Mouse (Mus musculus): Measurements from ENCODE around the gene Upk3bl. TPM values are rescaled to one million over a fixed set of nuclear protein-coding genes. Genes with fewer than 3 reads are reported as not detected.

Gene Upk3bl
- polyA plus RNA-seq (2015; fragmentation: Nextera tagmentation; extraction: Ambion mirVana): 2.1 and 8.2 TPM in 2 replicates

DNA sequence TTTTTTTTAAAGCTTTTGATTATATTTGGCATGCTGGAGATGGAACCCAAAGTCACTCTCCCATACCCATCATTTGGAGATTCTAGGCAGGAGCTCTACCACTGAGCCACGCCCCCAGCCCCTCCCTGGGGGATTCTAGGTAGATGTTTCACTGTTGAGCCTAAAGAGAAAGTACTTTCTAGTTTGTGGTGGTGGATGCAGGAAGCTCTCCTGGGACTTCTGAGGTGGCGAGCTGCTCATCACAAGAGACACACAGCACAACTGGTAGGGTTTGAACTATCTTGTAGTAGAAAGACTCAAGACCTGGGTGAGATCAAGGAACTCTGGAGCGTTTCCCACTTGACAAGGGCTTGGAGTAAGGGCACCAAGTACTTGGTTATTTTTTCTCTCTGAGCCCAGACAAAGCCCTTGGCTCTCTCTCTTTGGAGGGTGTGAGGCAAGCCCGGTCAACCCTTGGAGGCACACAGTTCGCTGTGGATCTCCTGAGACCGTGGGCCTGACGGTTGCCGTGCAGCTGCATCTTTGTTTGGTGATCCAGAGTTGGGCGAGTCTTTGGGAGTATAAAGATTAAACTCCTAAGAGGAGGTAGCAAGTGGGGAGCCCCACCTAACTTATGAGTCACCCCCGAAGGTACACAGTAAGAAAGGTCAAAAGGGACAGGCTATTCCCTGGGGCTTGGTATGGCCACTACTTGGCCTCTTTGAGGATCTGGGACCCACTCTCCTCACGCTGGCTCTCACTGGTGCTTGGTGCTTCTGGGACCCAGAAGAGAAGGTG is at the start of gene Upk3bl:
TSS of gene Upk3bl (plus strand) at position 192 of the 777 bp plus-strand sequence.
- no peak for DNase-seq (ENCODE audit: low spot score)

DNA sequence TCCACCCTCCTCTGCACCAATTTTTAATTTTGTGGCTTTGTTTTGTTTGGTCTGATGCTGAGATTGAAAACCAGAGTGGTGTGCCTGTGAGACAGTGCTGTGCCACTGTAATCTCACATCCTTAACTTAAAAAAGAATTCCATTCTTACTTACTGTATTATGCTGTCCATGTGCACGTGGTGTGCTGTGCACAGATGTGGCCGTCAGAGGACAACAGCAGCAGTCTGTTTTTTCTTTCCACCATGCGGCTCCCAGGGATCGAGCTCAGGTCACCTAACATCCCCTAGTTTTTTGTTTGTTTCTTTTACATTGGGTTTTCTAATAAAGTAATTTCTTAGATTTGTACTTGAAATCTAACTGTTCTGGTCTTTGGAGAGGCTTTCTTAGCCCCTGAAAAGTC is 49.8 kb upstream of the Upk3bl start:
- no peak for DNase-seq (ENCODE audit: low spot score)

DNA sequence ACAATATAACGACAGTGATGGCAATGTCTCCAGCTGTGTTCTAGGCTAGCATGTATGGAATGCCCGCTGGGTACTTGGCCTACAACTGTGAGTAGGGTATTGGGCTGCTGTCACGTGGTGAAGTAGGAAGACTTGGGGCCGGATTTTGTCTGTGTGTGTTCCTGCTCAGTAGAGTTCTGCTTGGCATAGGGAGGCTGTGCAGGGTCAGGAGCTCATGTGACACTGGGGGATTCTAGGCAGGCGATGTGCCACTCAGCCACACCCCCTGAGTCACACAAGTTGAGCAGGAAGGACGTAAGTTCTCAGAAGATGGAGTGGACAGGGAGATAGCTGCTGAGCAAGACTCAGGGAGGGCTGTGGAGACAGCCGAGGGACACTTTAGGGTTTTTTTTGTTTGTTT is 46.5 kb upstream of the Upk3bl start:
- DNase-seq (ENCODE audit: low spot score): no peak

DNA sequence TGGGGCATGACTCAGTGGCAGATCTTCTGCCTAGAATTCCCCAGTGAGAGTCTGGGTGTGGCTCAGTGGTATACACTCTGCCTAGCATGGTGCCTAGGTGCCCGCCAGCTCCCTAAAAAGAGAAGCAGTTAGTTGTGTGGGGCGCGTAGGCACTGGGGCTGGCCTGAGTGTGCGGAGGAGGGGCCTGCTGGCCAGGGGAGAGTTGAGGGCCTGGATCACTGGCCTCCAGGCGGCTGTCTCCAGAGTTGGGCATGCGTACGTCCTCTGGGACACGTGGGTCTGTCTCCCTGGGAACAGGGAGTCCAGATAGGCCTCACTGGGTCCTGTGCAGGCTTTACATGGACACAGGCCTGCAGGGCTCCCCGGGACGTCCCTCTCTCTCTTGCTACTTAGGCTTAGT is 39.4 kb upstream of the Upk3bl start:
- no peak for DNase-seq (ENCODE audit: low spot score)

DNA sequence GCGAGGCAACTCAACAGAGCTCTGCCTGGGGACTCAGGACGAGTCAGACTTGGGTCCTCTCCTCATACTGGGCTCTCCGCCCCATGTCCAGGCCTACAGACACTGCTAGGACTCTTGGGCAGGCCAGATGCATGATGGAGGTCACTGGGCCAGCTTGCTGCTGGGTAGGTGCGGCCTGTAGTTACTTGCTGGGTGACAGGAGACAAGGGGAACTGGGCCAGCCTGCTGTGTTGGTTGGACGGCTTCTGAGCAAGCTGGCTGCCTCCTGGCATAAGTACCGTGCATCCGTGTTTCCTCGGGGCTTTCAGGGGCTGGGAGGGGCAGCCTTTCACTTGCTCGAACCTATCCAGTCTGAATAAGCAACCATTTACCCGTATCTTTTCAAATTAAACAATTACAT is 38.7 kb upstream of the Upk3bl start:
- no peak for DNase-seq (ENCODE audit: low spot score)

DNA sequence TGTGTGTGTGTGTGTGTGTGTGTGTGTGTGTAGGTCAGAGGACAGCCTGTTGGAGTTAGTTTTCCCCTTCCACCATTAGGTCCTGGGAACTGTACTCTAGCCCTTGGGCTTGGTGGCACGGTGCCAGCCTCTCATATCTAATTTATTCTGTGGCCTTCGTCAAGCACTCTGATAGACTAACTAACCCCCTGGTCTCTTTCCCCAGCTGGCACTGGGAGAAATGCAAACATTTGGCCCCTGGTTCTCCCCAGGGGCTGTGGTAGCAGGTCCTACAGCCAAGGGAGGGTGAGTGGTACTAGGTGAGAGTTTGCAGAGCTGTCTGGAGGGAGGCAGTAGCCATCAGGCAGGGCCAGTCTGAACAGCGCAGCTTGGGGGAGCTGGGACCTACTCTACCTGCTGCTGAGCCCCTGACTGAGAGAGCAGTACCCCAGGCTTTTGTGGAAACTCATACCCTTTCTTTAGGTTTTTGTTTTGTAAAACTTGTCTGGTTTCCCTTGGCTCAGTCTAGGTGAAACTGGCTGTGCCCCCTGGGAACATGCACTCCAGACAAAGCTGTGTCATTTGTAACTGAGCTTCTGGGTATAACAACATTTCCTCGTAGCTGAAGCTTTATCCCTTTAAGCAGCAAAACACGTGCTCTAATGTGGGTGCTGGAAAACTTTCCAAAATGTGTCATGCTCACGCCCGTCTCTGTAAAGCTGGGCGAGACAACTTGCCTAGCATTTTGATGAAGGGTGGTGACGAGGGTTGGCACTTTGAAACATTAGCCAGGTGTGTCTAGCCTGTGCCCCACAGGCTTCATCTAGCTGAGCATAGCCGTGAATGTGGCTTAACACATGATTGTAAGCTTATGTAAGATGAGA is 38.0 kb upstream of the Upk3bl start:
- no peak for DNase-seq (ENCODE audit: low spot score)

DNA sequence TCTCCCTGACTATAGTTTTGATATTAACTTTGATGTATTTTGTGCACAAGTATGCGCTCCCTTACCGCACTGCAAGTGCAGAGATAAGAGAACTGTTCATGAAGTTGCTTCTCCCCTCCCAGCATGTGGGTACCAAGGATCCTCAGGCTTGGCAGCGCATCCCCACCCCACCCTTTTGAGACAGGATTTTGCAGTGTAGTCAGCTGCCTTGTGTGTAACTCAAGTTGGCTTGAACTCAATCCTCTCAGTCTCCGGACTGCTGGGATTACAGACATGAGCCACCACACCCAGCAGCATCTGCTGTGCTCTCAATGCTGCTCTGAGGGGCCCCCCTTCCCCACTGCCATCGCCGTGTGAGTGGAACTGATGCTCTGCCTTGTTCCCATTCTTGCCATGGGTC is 37.0 kb upstream of the Upk3bl start:
- no peak for DNase-seq (ENCODE audit: low spot score)

- no peak for DNase-seq (ENCODE audit: low spot score)
Observed at GRCm38 (mm10) chr5:136018726-136019125, 35.6 kb upstream of the Upk3bl start.

- peak; percentile 36 for DNase-seq (ENCODE audit: low spot score)
Observed at GRCm38 (mm10) chr5:136019907-136020306, 34.4 kb upstream of the Upk3bl start.

DNA sequence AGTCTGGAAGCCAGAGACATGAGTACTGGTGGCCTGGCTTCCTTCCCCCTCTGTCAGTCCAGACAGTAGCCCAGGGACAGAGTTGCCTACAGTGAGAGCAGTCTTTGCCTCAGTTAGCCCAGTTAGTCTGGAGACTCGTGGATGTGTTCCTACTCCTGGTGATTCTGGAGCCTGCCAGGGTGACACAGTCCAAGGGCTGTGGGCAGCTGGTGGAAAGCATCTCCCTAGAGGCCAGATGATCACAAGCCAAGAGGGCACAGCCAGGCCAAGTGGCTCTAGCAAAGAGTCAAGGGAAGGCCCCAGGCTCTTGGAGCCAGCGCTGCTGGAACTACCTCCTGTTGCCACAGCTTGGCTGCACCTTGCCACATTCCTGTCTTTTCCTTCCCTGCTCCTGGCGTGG is 28.6 kb upstream of the Upk3bl start:
- DNase-seq (ENCODE audit: low spot score): no peak

DNA sequence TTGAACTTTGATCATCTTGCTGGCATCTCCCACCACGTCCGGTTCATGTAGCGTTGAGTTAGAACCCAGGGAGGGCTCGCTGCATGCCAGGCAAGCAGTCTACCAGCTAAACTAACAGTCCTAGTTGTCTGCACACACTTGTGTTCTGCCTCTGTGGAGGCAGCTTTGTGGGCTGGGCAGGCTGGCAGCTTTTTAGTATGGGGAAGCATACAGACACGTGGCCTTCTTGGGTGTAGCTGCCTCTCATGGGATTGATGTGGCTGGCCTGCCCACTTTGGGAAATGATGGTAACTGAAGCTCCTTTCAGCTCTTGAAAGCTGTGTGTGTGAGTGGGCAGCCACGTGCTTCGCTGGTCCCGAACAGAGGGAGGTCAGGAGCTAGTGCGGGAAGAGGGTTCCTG is 27.4 kb upstream of the Upk3bl start:
- DNase-seq (ENCODE audit: low spot score): no peak

- no peak for DNase-seq (ENCODE audit: low spot score)
Observed at GRCm38 (mm10) chr5:136027612-136028311, 26.5 kb upstream of the Upk3bl start.

GRCm38 (mm10) chr5:136034868-136035267 is 19.4 kb upstream of the Upk3bl start:
- no peak for DNase-seq (ENCODE audit: low spot score)

DNA sequence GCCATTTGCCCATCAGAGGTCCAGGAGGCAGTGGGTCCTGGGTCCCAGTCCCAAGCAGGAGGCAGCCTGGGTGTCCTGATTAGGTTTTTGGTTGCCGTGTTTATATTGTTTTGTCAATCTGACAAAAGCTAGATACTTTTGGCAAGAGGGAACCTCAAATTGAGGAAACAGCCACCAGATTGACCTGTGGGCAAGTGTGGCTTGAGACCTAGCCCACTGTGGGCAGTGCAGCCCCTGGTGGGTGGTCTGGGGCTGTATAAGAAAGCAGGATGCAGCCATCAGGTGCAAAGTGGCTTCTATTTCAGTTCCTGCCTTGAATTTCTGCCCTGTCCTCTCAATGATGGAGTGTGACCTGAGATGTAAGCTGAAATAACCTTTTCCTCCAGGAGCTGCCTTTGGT is 19.0 kb upstream of the Upk3bl start:
- no peak for DNase-seq (ENCODE audit: low spot score)

DNA sequence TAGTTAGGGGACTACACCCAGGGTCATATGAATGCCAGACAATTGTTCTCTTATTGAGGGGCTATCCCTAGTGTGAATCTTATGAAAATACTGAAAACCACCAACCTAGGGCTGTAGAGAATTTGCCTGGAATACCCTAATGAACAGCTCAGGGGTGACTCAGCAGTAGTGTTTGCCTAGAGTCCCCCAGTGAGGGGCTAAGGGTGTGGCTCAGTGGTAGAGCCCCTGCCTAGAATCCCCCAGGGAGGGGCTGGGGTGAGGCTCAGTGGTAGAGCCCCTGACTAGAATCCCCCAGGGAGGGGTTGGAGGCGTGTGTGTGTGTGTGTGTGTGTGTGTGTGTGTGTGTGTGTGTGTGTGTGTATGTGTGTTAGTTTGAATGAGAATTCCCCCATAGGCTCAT is 17.6 kb upstream of the Upk3bl start:
- no peak for DNase-seq (ENCODE audit: low spot score)

DNA sequence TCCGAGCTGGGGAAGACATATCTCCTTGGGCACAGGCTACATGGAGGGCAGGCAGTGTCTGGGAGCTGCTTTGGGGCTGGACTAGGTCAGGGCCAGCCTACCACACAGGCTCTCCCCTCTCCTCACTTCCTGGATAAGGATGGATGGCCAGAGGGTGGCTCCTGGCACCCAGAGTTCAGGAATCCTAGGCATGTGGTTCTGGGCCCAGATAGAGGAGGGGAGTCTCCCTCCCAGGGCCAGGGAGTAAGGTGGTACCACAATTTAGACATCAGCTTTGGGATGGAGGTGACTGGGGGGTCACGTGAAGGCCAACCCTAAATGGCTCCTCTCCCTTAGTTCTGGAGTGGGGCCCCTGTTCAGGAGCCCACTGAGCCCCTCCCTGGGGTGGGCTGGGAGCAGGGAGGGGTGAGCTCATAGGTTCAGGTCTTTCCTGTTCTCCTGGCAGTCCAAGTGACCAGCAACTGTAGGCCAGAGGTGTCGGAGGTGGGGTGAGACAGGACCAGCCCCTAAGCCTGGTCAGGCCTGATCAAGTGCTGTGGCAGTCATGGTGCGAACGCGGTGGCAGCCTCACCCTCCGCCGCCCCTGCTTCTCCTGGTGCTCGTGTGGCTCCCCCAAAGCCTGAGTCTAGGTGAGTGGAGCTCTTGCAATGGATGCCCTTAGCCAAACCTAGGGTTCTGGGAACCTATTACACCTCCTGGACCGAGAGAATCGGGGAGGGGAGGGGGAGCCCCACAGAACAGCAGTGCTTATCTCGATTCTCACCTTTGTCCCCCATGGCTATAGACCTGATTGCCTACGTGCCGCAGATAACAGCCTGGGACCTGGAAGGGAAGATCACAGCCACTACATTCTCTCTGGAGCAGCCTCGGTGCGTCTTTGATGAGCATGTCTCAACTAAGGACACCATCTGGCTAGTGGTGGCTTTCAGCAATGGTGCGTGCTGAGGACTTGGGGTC is 15.8 kb upstream of the Upk3bl start, which contains the start of gene Upk3b:
TSS of gene Upk3b (plus strand) at position 239 of the 957 bp plus-strand sequence.
- DNase-seq (ENCODE audit: low spot score): no peak

DNA sequence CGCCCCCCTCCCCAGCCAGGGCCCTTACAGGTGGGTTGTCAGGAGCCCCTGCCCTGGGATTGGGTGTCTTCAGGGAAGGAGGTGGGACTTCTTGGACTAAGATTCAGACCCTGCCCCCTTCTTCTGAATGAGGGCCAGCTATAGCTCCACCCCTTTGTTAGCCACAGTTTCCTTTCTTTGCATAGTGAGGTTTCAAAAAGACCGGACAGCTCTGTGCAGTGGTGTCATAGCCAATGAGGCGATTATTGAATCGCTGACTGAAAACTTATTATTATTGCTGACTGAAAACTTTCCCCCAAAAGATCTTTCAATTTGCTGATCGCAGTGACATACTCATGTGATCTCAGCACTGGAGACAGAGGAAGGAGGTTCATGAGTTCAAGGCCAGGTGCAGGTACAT is 14.1 kb upstream of the Upk3bl start:
- DNase-seq (ENCODE audit: low spot score): no peak

- DNase-seq (ENCODE audit: low spot score): no peak
Observed at GRCm38 (mm10) chr5:136041260-136041659, 13.0 kb upstream of the Upk3bl start.

DNA sequence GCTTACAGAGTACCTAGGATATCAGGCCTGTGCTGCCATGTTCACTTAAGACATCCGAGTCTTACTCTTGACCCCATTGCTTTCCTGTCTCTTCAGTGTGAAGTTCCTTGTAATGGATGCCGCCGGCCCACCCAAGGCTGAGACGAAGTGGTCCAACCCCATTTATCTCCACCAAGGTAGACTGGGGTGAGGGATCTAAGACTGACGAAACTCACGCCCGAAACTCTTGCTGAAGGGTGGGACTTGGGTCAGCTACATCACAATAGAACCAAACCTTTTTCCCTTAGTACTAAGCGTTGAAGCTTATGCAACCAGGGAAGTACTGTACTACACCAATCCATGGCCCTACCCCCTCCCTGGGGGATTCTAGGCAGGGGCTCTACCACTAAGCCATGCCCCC is 12.6 kb upstream of the Upk3bl start:
- DNase-seq (ENCODE audit: low spot score): no peak

DNA sequence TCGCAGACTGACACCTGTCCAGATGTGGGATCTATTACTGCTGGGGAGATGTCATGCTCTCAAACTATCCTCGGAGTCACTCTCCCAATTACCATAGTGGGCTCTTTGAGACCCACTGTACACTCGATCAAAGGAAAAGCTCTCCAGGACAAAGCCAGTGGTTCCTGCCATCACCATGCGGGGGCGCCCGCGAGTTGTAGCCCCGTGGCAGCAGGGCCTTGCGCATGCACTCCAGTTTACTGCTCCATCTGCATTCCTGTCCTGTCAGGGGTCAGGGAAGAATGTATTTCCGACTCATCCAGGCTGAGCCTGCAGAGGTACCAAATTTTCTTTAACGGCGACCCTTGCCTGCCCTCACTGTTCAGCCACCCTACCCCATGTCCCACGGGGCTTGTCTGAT is 9.4 kb upstream of the Upk3bl start:
- no peak for DNase-seq (ENCODE audit: low spot score)

DNA sequence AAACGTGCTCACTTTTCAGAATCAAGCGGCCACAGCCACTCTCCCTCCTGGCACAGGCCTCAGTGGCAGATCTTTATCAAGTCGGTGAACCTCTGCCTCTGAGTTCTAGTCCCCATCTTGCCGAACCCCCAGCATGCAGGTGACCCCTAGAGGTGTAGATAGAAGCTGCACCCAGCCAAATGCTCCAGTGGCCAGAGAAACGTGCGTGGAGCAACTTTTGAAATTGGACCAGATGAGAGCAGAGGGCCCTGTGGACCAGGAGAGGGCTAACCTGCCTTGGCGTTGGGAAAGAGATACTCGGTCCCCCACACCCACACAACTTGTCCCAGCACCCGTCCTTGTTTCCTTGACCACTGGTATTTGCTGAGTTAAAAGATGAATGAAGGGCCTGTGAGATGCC is 8.9 kb upstream of the Upk3bl start:
- peak; percentile 44 for DNase-seq (ENCODE audit: low spot score)

All from thymus, postnatal 0 days (tissue).